9 mouse cellular contexts compared by ENCODE assay signal in genomic region chr13:15762901-15763417, GRCm38 (mm10).
DNase-seq lines count a peak whose midpoint lies in the region; ATAC-seq lines count a peak whose summit lies in the region.
"Had no signal": no experiment of that assay in that cellular context is flagged by ENCODE, and none has a peak within 500 bp of the region (broad histone marks: within the 10 kb centered on the region; RNA-seq: fewer than 3 reads in every experiment).

No protein-coding gene starts in this region.

- H3K27ac ChIP-seq in liver, embryonic 11.5 days (ENCODE audit: low read depth, low read length) = no peak overlapping the region
- H3K27ac ChIP-seq: macrophage had no signal

- no peak overlapping the region for H3K9ac ChIP-seq in liver, embryonic 11.5 days (ENCODE audit: low read depth, low read length)

- no peaks in the 10 kb centered on the region for H3K36me3 ChIP-seq in liver, embryonic 11.5 days (ENCODE audit: control insufficient read depth, insufficient read depth, low read length)

- no peaks in the 10 kb centered on the region for H3K27me3 ChIP-seq in liver, embryonic 11.5 days (replicated peaks; ENCODE audit: control insufficient read depth, insufficient read depth, low read length)

- no peak overlapping the region for H3K4me2 ChIP-seq in liver, embryonic 11.5 days

- no peaks in the 10 kb centered on the region for H3K4me1 ChIP-seq in liver, embryonic 11.5 days (replicated peaks; ENCODE audit: control insufficient read depth, insufficient read depth, low read length)

- no peak overlapping the region for H3K4me3 ChIP-seq in liver, embryonic 11.5 days (ENCODE audit: low read depth, low read length)

- 42% methylated on average over 6 of the region's 6 CpGs for WGBS in liver, embryonic 11.5 days

- DNase-seq in liver (peak; percentile 11), ZHBTc4 (ENCODE audit: low read depth, low spot score) (peak; percentile 54)
- DNase-seq in liver, embryonic 11.5 days (ENCODE audit: low spot score) = no peak
- peak; percentile 61 for DNase-seq in embryo, embryonic 9.5 days (ENCODE audit: extremely low spot score)
- peak; percentile 46 for DNase-seq in hindlimb bud, embryonic 11.5 days (ENCODE audit: extremely low spot score, low read depth, low spot score)
- DNase-seq in lung, postnatal 10 days = peak; percentile 46
- DNase-seq in skeletal muscle tissue, adult 2 months (ENCODE audit: low read depth, low spot score) = peak; percentile 23
- no peak for DNase-seq in spleen, adult 18-20 months

- H3K9me3 ChIP-seq in liver, embryonic 11.5 days (ENCODE audit: control insufficient read depth, low read length) = no peaks in the 10 kb centered on the region

- ATAC-seq in liver, embryonic 11.5 days (replicated peaks; ENCODE audit: low FRiP score) = no peak

Comparison
In these comparisons a context has a peak if more than half of its experiments do, and no peak if none do; other contexts are left out.
1. DNase-seq: peak in liver (single experiment), ZHBTc4 (single experiment), embryo, embryonic 9.5 days (single experiment), hindlimb bud, embryonic 11.5 days (single experiment), lung, postnatal 10 days (single experiment) and skeletal muscle tissue, adult 2 months (single experiment); none in liver, embryonic 11.5 days (single experiment) and spleen, adult 18-20 months (0 of 2).